Mouse (Mus musculus): ENCODE data around the gene Mpp1. TPM values are rescaled to one million over a fixed set of nuclear protein-coding genes. Genes with fewer than 3 reads are reported as not detected.
A peak's percentile ranks its signal among the peaks of the same experiment; 100 is the strongest.

Gene Mpp1
- total and polyA plus RNA-seq, 3 experiments: 12.1 to 19.3 (median 13.9) TPM

- Histone ChIP-seq H3K79me2 (replicated peaks; ENCODE audit: control insufficient read depth, insufficient read depth, low read length) (no peaks in the 10 kb centered on the region), H3K9ac (ENCODE audit: low read depth, low read length) (no peak overlapping the region), H3K27me3 (ENCODE audit: control insufficient read depth, insufficient read depth, low read length) (no peaks in the 10 kb centered on the region), H3K4me3 (no peak overlapping the region), H3K4me1 (ENCODE audit: control insufficient read depth, insufficient read depth, low read length) (peaks cover 2% of the 10 kb centered on the region), H3K27ac (no peak overlapping the region), H3K36me3 (ENCODE audit: control insufficient read depth, insufficient read depth, low read length) (no peaks in the 10 kb centered on the region)
- no peak for DNase-seq
- TF ChIP-seq CTCF (IDR thresholded peaks at IDR 0.05) (peak; percentile 14; the same call in 1 of the 2 replicates), EP300 (IDR thresholded peaks at IDR 0.05; ENCODE audit: insufficient read depth, low read depth, low read length) (no peak), POLR2A (IDR thresholded peaks at IDR 0.05; ENCODE audit: insufficient read depth, low read depth, low read length) (no peak)
- intact Hi-C loops (cut with DNase I): loop anchor here (5.0 kb wide), 1 partner anchor 35 kb away; no protein-coding TSS in a partner anchor
- WGBS: 74% methylated on average over 2 of the region's 2 CpGs
Observed at GRCm38 (mm10) chrX:75082351-75082750, 48.5 kb downstream of the Mpp1 start.

Other genes starting within 250 kb of the Mpp1 start
- 1 to 10 TPM; 1.1 to 1.3 TPM for gene Gab3, start 45.6 kb downstream of the Mpp1 start, total RNA-seq (2021)
- 1.1 and 1.2 TPM in 2 replicates for gene Gab3, start 45.6 kb downstream of the Mpp1 start, polyA plus RNA-seq (2012; rRNA removed)
- gene Dkc1, start 35.2 kb downstream of the Mpp1 start, total RNA-seq (2021): 10 to 100 TPM; 19.2 to 21.1 TPM
- gene Dkc1, start 35.2 kb downstream of the Mpp1 start, polyA plus RNA-seq (2012; rRNA removed): 10.7 and 21.4 TPM in 2 replicates
- gene Smim9, start 32.8 kb upstream of the Mpp1 start, total RNA-seq (2021): not detected
- gene Smim9, start 32.8 kb upstream of the Mpp1 start, polyA plus RNA-seq (2012; rRNA removed): not detected in 2 replicates

All from heart, adult 2 months (tissue).